Mouse (Mus musculus) MEL (cell line): ENCODE measurements around the gene Skap2. TPM values are rescaled to one million over a fixed set of nuclear protein-coding genes. Genes with fewer than 3 reads are reported as not detected.

Experiments used
- DNase-seq: peaks from one replicate; pipeline ENCODE4 v3.0.0; 2011; ENCODE audit warnings: low read depth, low spot score
- H3K27ac ChIP-seq: 2 replicates; pipeline ENCODE4 v1.5.1; 2012; ENCODE audit warnings: low read depth, mild to moderate bottlenecking, control low read depth, low read length, moderate library complexity; ENCODE audit not compliant: control insufficient read depth
- H3K27me3 ChIP-seq, 2 experiments: fragments of 150-350 bp in 1 of 2; sonication (generic) in 1 of 2; 2 replicates each; pipeline ENCODE4 v1.6.1; 2012; ENCODE audit warnings: low read length in 2 of 2, mild to moderate bottlenecking in 2 of 2, improper control_type of control experiment in 1 of 2, moderate library complexity in 1 of 2; ENCODE audit not compliant: insufficient read depth in 2 of 2, control insufficient read depth in 1 of 2
- H3K36me3 ChIP-seq, 2 experiments: 2 replicates each; pipeline ENCODE4 v1.6.1; 2012 to 2014; ENCODE audit warnings: low read length in 2 of 2, improper control_type of control experiment in 1 of 2, inconsistent platforms in 1 of 2, mild to moderate bottlenecking in 1 of 2; ENCODE audit not compliant: insufficient read depth in 2 of 2, control insufficient read depth in 1 of 2
- H3K4me1 ChIP-seq, 2 experiments: fragments of 150-350 bp in 1 of 2; sonication (generic) in 1 of 2; 2 replicates each; pipeline ENCODE4 v1.6.1; 2012; ENCODE audit warnings: low read length in 2 of 2, improper control_type of control experiment in 1 of 2, mild to moderate bottlenecking in 1 of 2; ENCODE audit not compliant: insufficient read depth in 2 of 2, control insufficient read depth in 1 of 2
- H3K4me3 ChIP-seq, 2 experiments: fragments of 150-350 bp in 1 of 2; sonication (generic) in 1 of 2; 2 replicates each; pipeline ENCODE4 v1.5.1; 2012; ENCODE audit warnings: low read depth in 2 of 2, low read length in 2 of 2, mild to moderate bottlenecking in 2 of 2, moderate library complexity in 2 of 2, control low read depth in 1 of 2, improper control_type of control experiment in 1 of 2; ENCODE audit not compliant: control insufficient read depth in 1 of 2, insufficient read depth in 1 of 2
- H3K79me2 ChIP-seq: 2 replicates; pipeline ENCODE4 v1.6.1; 2012; ENCODE audit warnings: mild to moderate bottlenecking, low read length, moderate library complexity; ENCODE audit not compliant: control insufficient read depth, poor library complexity, insufficient read depth
- H3K9ac ChIP-seq: 2 replicates; pipeline ENCODE4 v1.6.1; 2012; ENCODE audit warnings: low read depth, mild to moderate bottlenecking, control low read depth, low read length, moderate library complexity; ENCODE audit not compliant: control insufficient read depth, poor library complexity, severe bottlenecking
- H3K9me3 ChIP-seq: fragments of 150-350 bp; sonication (generic); replicated peaks from 2 replicates; pipeline ENCODE4 v1.6.1; 2012; ENCODE audit warnings: mild to moderate bottlenecking, low read length, improper control_type of control experiment, moderate library complexity; ENCODE audit not compliant: insufficient read depth
- CHD2 ChIP-seq: IDR thresholded peaks from 2 replicates; pipeline ENCODE4 v1.6.1; 2011; ENCODE audit warnings: low read length, improper control_type of control experiment
- CTCF ChIP-seq, 3 experiments: IDR thresholded peaks in 2 of 3; conservative IDR thresholded peaks in 1 of 3; 2 replicates each; pipeline ENCODE4 v1.5.1; 2011 to 2012; ENCODE audit warnings: low read length in 3 of 3, low read depth in 2 of 3, mild to moderate bottlenecking in 2 of 3, improper control_type of control experiment in 1 of 3, inconsistent platforms in 1 of 3, mixed read lengths in 1 of 3, moderate library complexity in 1 of 3; ENCODE audit not compliant: control insufficient read depth in 1 of 3, insufficient read depth in 1 of 3, poor library complexity in 1 of 3, severe bottlenecking in 1 of 3
- E2F4 ChIP-seq: IDR thresholded peaks from 2 replicates; pipeline ENCODE4 v1.6.1; 2011; ENCODE audit warnings: low read depth, low read length, improper control_type of control experiment, borderline replicate concordance
- ELF1 ChIP-seq: IDR thresholded peaks from 2 replicates; pipeline ENCODE4 v1.6.1; 2014; ENCODE audit warnings: low read depth, mild to moderate bottlenecking, inconsistent platforms, low read length, improper control_type of control experiment, moderate library complexity
- EP300 ChIP-seq, 2 experiments: IDR thresholded peaks; 2 replicates each; pipeline ENCODE4 v1.6.1; 2011; ENCODE audit warnings: improper control_type of control experiment in 2 of 2, low read length in 2 of 2, low read depth in 1 of 2, mild to moderate bottlenecking in 1 of 2
- ETS1 ChIP-seq: IDR thresholded peaks from 2 replicates; pipeline ENCODE4 v1.6.1; 2012; ENCODE audit warnings: low read depth, mild to moderate bottlenecking, inconsistent platforms, low read length, improper control_type of control experiment, moderate library complexity
- GABPA ChIP-seq: IDR thresholded peaks from 2 replicates; pipeline ENCODE4 v1.6.1; 2012; ENCODE audit warnings: low read depth, mild to moderate bottlenecking, inconsistent platforms, low read length, improper control_type of control experiment, moderate library complexity
- KAT2A ChIP-seq: conservative IDR thresholded peaks from 2 replicates; pipeline ENCODE4 v1.6.1; 2012; ENCODE audit warnings: low read depth, low read length, improper control_type of control experiment, inconsistent platforms
- MAFK ChIP-seq: IDR thresholded peaks from 2 replicates; pipeline ENCODE4 v1.6.1; 2011; ENCODE audit warnings: low read depth, mild to moderate bottlenecking, low read length, improper control_type of control experiment, borderline replicate concordance
- MEF2A ChIP-seq: IDR thresholded peaks from 2 replicates; pipeline ENCODE4 v1.6.1; 2014; ENCODE audit warnings: low read depth, mild to moderate bottlenecking, inconsistent platforms, low read length, improper control_type of control experiment; ENCODE audit not compliant: poor library complexity, insufficient replicate concordance, severe bottlenecking; ENCODE audit errors: extremely low read depth
- MXI1 ChIP-seq: IDR thresholded peaks from 2 replicates; pipeline ENCODE4 v1.6.1; 2011; ENCODE audit warnings: mild to moderate bottlenecking, low read depth, low read length, improper control_type of control experiment
- MYB ChIP-seq: IDR thresholded peaks from 2 replicates; pipeline ENCODE4 v1.6.1; 2011; ENCODE audit warnings: mild to moderate bottlenecking, low read depth, low read length, improper control_type of control experiment
- MYC ChIP-seq: IDR thresholded peaks from 2 replicates; pipeline ENCODE4 v1.6.1; 2011; ENCODE audit warnings: low read depth, mild to moderate bottlenecking, low read length, improper control_type of control experiment, moderate library complexity
- POLR2AphosphoS2 ChIP-seq: IDR thresholded peaks from 2 replicates; pipeline ENCODE4 v1.6.1; 2011; ENCODE audit warnings: low read length, improper control_type of control experiment
- POLR2AphosphoS5 ChIP-seq: IDR thresholded peaks from 2 replicates; pipeline ENCODE4 v1.6.1; 2012; ENCODE audit warnings: low read depth, borderline replicate concordance, mild to moderate bottlenecking, inconsistent platforms, low read length, moderate library complexity, mixed read lengths
- RAD21 ChIP-seq: IDR thresholded peaks from 2 replicates; pipeline ENCODE4 v1.6.1; 2011; ENCODE audit warnings: mild to moderate bottlenecking, low read depth, low read length, improper control_type of control experiment
- RCOR1 ChIP-seq: IDR thresholded peaks from 2 replicates; pipeline ENCODE4 v1.6.1; 2012; ENCODE audit warnings: low read depth, mild to moderate bottlenecking, inconsistent platforms, low read length, improper control_type of control experiment
- TAL1 ChIP-seq: IDR thresholded peaks from 2 replicates; pipeline ENCODE4 v1.6.1; 2012; ENCODE audit warnings: mild to moderate bottlenecking, inconsistent platforms, low read length, moderate library complexity, mixed read lengths
- TBP ChIP-seq: IDR thresholded peaks from 2 replicates; pipeline ENCODE4 v1.8.0; 2011; ENCODE audit warnings: low read depth, low read length, improper control_type of control experiment
- TCF12 ChIP-seq: IDR thresholded peaks from 2 replicates; pipeline ENCODE4 v1.6.1; 2014; ENCODE audit warnings: low read depth, mild to moderate bottlenecking, inconsistent platforms, low read length, improper control_type of control experiment, moderate library complexity
- USF2 ChIP-seq, 2 experiments: IDR thresholded peaks; 2 replicates each; pipeline ENCODE4 v1.6.1; 2011 to 2012; ENCODE audit warnings: improper control_type of control experiment in 2 of 2, low read length in 2 of 2, borderline replicate concordance in 1 of 2, inconsistent platforms in 1 of 2, low read depth in 1 of 2, mild to moderate bottlenecking in 1 of 2; ENCODE audit not compliant: insufficient read depth in 1 of 2
- ZC3H11A ChIP-seq: IDR thresholded peaks from 2 replicates; pipeline ENCODE4 v1.6.1; 2012; ENCODE audit warnings: low read depth, mild to moderate bottlenecking, inconsistent platforms, low read length, improper control_type of control experiment
- ZKSCAN1 ChIP-seq: IDR thresholded peaks from 2 replicates; pipeline ENCODE4 v1.6.1; 2012; ENCODE audit warnings: low read depth, mild to moderate bottlenecking, inconsistent platforms, low read length, improper control_type of control experiment, moderate library complexity
- ZMIZ1 ChIP-seq: IDR thresholded peaks from 2 replicates; pipeline ENCODE4 v1.6.1; 2012; ENCODE audit warnings: low read depth, mild to moderate bottlenecking, inconsistent platforms, low read length, improper control_type of control experiment, moderate library complexity
- ZNF384 ChIP-seq: IDR thresholded peaks from 2 replicates; pipeline ENCODE4 v1.6.1; 2012; ENCODE audit warnings: low read depth, mild to moderate bottlenecking, inconsistent platforms, low read length, improper control_type of control experiment
- polyA plus RNA-seq, 2 experiments: library from polyadenylated mRNA; stranded (reverse) in 1 of 2; unstranded in 1 of 2; fragments of >175 nt in 1 of 2; fragments of >200 nt in 1 of 2; gene quantifications; 2 replicates each; pipeline versions ENCODE4 v1.2.1 to v1.2.4; 2012; ENCODE audit warnings: low replicate concordance in 2 of 2, low read depth in 1 of 2; ENCODE audit not compliant: insufficient read length in 2 of 2, insufficient read depth in 1 of 2, missing spikeins in 1 of 2
- total RNA-seq: library from RNA; depleted of rRNA; stranded (reverse); fragments of 300-350 nt; gene quantifications from 2 replicates; pipeline ENCODE4 v1.2.3, GENCODE M21; 2012

Skap2 gene
- total and polyA plus RNA-seq, 3 experiments: 17.8 to 31.3 TPM; not detected in 1

GRCm38 (mm10) chr6:51833362-51833761 lies 179.0 kb downstream of the Skap2 start:
- Histone ChIP-seq H3K27ac (no peak overlapping the region), H3K36me3 (no peaks in the 10 kb centered on the region), H3K79me2 (no peaks in the 10 kb centered on the region), H3K9ac (no peak overlapping the region), H3K4me3 (no peak overlapping the region), H3K9me3 (no peaks in the 10 kb centered on the region), H3K27me3 (peaks cover 0 to 7% of the 10 kb centered on the region in 2 experiments; a peak in 3 of 4 replicates), H3K4me1 (no peaks in the 10 kb centered on the region)
- TF ChIP-seq MEF2A (no peak), TBP (no peak), ETS1 (no peak), TCF12 (no peak), ZMIZ1 (no peak), MXI1 (no peak), RCOR1 (no peak), MAFK (no peak), E2F4 (no peak), TAL1 (no peak), ZKSCAN1 (no peak), ELF1 (no peak), EP300 (IDR thresholded peaks at IDR 0.05; ENCODE audit: low read depth in 1 of 2, low read length in 2 of 2) (no peak), CHD2 (no peak), USF2 (IDR thresholded peaks at IDR 0.05; ENCODE audit: borderline replicate concordance in 1 of 2, insufficient read depth in 1 of 2, low read depth in 1 of 2, low read length in 2 of 2) (no peak)
- no peak for DNase-seq

GRCm38 (mm10) chr6:51825621-51826021 lies 186.7 kb downstream of the Skap2 start:
- no peaks in the 10 kb centered on the region for H3K27me3 ChIP-seq
- no peak overlapping the region for H3K4me3 ChIP-seq
- H3K9me3 ChIP-seq: no peaks in the 10 kb centered on the region
- DNase-seq: no peak
- H3K79me2 ChIP-seq: no peaks in the 10 kb centered on the region
- TF ChIP-seq CHD2: no peak
- no peak for TF ChIP-seq MYC
- TF ChIP-seq ETS1: no peak
- no peak for TF ChIP-seq MXI1
- no peak for TF ChIP-seq GABPA
- TF ChIP-seq KAT2A: no peak
- no peak for TF ChIP-seq E2F4
- no peak for TF ChIP-seq ZC3H11A
- TF ChIP-seq POLR2AphosphoS2: no peak
- TF ChIP-seq CTCF (IDR thresholded peaks at IDR 0.05 in 2 of 3, conservative IDR thresholded peaks at IDR 0.05 in 1 of 3; ENCODE audit: control insufficient read depth in 1 of 3, insufficient read depth in 1 of 3, low read depth in 2 of 3, low read length in 3 of 3, poor library complexity in 1 of 3, severe bottlenecking in 1 of 3): no peak
- TF ChIP-seq TAL1: no peak
- no peak for TF ChIP-seq USF2 (IDR thresholded peaks at IDR 0.05; ENCODE audit: borderline replicate concordance in 1 of 2, insufficient read depth in 1 of 2, low read depth in 1 of 2, low read length in 2 of 2)
- no peak for TF ChIP-seq MYB
- no peak for TF ChIP-seq RAD21
- TF ChIP-seq TCF12: no peak
- TF ChIP-seq POLR2AphosphoS5: no peak
- TF ChIP-seq MAFK: no peak
- TF ChIP-seq ZNF384: no peak
- TF ChIP-seq, all 39 proteins: peak for 0
- H3K9ac ChIP-seq: no peak overlapping the region
- no peaks in the 10 kb centered on the region for H3K4me1 ChIP-seq
- H3K27ac ChIP-seq: no peak overlapping the region
- H3K36me3 ChIP-seq: no peaks in the 10 kb centered on the region
